Mouse (Mus musculus): ENCODE measurements around the gene Btbd35f27. TPM values are rescaled to one million over a fixed set of nuclear protein-coding genes. Genes with fewer than 3 reads are reported as not detected.

The Btbd35f27 gene
- polyA plus RNA-seq (2012; rRNA removed; ENCODE audit: low replicate concordance): not detected in 2 replicates

DNA sequence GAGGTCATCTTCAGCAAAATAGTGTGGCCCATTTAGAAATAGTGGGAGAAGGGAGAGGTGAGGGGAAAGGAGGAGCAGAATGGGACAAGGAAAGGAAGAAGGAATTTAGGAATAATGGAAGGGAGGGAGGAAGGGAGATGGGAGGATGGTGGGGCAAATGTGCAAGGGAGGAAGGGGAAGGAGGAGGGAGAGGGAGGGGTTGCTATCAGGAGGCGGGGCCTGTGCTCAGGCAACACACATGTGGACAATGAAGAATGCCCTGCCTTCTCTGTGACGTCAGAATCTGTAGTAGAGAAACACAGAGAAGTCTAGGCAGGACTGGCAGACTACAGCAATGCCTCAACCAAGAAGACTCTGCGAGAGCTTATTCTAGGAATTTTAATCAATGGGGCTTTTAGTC, at the start of gene Btbd35f27:
Gene Btbd35f27, plus strand, starts transcription at position 301 of the 400 bp plus-strand sequence.

Other genes starting within 250 kb of the Btbd35f27 start
- gene Btbd35f4, start 151.6 kb upstream of the Btbd35f27 start, polyA plus RNA-seq (2012; rRNA removed; ENCODE audit: low replicate concordance): not detected in 2 replicates